In genomic region chr1:64519345-64519744, GRCm38 (mm10) we compare ENCODE assay signal across 16 mouse cellular contexts.
"Had no signal": no experiment of that assay in that cellular context is flagged by ENCODE, and none has a peak within 500 bp of the region (broad histone marks: within the 10 kb centered on the region; RNA-seq: fewer than 3 reads in every experiment).

No protein-coding gene starts in this region.

- H3K9me3 ChIP-seq: neural tube, embryonic 13.5 days; neural tube, embryonic 15.5 days; stomach, embryonic 15.5 days had no signal

- DNase-seq: retina, postnatal 1 day; right cerebral cortex, adult 18-20 months; right cerebral cortex, postnatal 14 days; right cerebral cortex, postnatal 25 days; right cerebral cortex, postnatal 4 days; spleen, adult 18-20 months; thymus, adult 18-20 months; thymus, adult 2 months; thymus, postnatal 14 days; thymus, postnatal 25 days; thymus, postnatal 36 days; thymus, postnatal 4 days had no signal

- H3K36me3 ChIP-seq: neural tube, embryonic 13.5 days; neural tube, embryonic 15.5 days; stomach, embryonic 15.5 days had no signal

- H3K9ac ChIP-seq: neural tube, embryonic 13.5 days; neural tube, embryonic 15.5 days; stomach, embryonic 15.5 days had no signal

- H3K4me3 ChIP-seq: neural tube, embryonic 13.5 days; neural tube, embryonic 15.5 days; stomach, embryonic 15.5 days had no signal

- H3K4me2 ChIP-seq: neural tube, embryonic 13.5 days; neural tube, embryonic 15.5 days; stomach, embryonic 15.5 days had no signal

- H3K4me1 ChIP-seq: neural tube, embryonic 13.5 days; neural tube, embryonic 15.5 days; stomach, embryonic 15.5 days had no signal

- H3K27me3 ChIP-seq: neural tube, embryonic 13.5 days; neural tube, embryonic 15.5 days; stomach, embryonic 15.5 days had no signal

- H3K27ac ChIP-seq: neural tube, embryonic 13.5 days; neural tube, embryonic 15.5 days; stomach, embryonic 15.5 days; stomach, postnatal 0 days had no signal
